Mouse (Mus musculus) kidney, adult 2 months (tissue): Measurements from ENCODE around the gene Gm13043. TPM values are rescaled to one million over a fixed set of nuclear protein-coding genes. Genes with fewer than 3 reads are reported as not detected.
"Not testable (repeated sequence)": the region's sequence is repeated elsewhere in the genome, so short reads cannot be mapped to it uniquely, and the experiment has no call there.

ENCODE experiments used
- DNase-seq: peaks from one replicate; pipeline ENCODE4 v3.0.0; 2021
- H3K27ac ChIP-seq: fragments of 200-500 bp; 2 replicates; pipeline ENCODE4 v1.5.1; 2012; ENCODE audit warnings: low read depth, low read length, control low read depth, inconsistent platforms; ENCODE audit not compliant: insufficient read depth
- H3K27me3 ChIP-seq: fragments of 200-500 bp; replicated peaks from 2 replicates; pipeline ENCODE4 v1.6.1; 2012; ENCODE audit warnings: mild to moderate bottlenecking, moderate library complexity, low read length, inconsistent platforms; ENCODE audit not compliant: control insufficient read depth, insufficient read depth
- H3K36me3 ChIP-seq: fragments of 200-500 bp; 2 replicates; pipeline ENCODE4 v1.6.1; 2012; ENCODE audit warnings: mild to moderate bottlenecking, moderate library complexity, low read length, inconsistent platforms; ENCODE audit not compliant: control insufficient read depth, insufficient read depth
- H3K4me1 ChIP-seq: fragments of 200-500 bp; 2 replicates; pipeline ENCODE4 v1.6.1; 2011; ENCODE audit warnings: low read length; ENCODE audit not compliant: control insufficient read depth, insufficient read depth
- H3K4me3 ChIP-seq: fragments of 200-500 bp; 2 replicates; pipeline ENCODE4 v1.5.1; 2011; ENCODE audit warnings: mild to moderate bottlenecking, low read depth, low read length, control low read depth; ENCODE audit not compliant: insufficient read depth
- CTCF ChIP-seq: fragments of 200-500 bp; conservative IDR thresholded peaks from 2 replicates; pipeline ENCODE4 v1.5.1; 2011; ENCODE audit warnings: low read depth, mild to moderate bottlenecking, control low read depth, low read length, moderate library complexity, mixed read lengths; ENCODE audit not compliant: insufficient read depth, insufficient read length
- POLR2A ChIP-seq: fragments of 200-500 bp; IDR thresholded peaks from one replicate; pipeline ENCODE4 v1.6.1; 2011; ENCODE audit warnings: low read depth, low read length, control low read depth
- WGBS: fragments of 180-500 bp; shearing (Covaris S2); methylation state at CpG from one replicate; pipeline ENCODE4 v1.1.7; 2018; 5-methylcytosine and 5-hydroxymethylcytosine counted together
- polyA plus RNA-seq: library from polyadenylated mRNA; depleted of rRNA; stranded (reverse); fragments of >200 nt; gene quantifications from 2 replicates; pipeline ENCODE4 v1.2.3, GENCODE M21; 2012; rRNA removed

Gm13043 gene
- not detected in 2 replicates for polyA plus RNA-seq

DNA sequence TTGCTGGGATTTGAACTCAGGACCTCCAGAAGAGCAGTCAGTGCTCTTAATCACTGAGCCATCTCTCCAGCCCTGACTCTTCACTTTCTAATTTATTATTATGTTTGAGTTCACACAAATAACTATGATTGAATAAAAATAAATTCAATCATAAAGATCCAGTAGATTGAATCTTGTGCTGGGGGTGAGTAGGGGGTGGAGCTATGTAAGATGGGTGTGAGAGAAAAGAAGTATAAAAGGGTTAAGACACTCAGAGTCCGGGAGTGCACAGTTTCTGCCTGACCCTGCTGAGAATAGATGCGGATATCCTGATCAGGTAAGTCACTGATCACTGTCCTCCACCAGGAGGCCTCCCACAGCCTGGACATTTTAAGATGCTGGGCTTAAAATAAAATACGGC lies at the start of gene Gm13043:
Gm13043 (plus strand) TSS at position 301 of the 400 bp plus-strand sequence.
- Histone ChIP-seq H3K4me1 (no peaks in the 10 kb centered on the region), H3K4me3 (no peak within 1 kb of the TSS), H3K27ac (no peak within 1 kb of the TSS), H3K27me3 (no peaks in the 10 kb centered on the region), H3K36me3 (no peaks in the 10 kb centered on the region)
- no peak for DNase-seq
- 76% methylated on average over 3 of the region's 3 CpGs for WGBS
- no peak for TF ChIP-seq CTCF
- TF ChIP-seq POLR2A = no peak

DNA sequence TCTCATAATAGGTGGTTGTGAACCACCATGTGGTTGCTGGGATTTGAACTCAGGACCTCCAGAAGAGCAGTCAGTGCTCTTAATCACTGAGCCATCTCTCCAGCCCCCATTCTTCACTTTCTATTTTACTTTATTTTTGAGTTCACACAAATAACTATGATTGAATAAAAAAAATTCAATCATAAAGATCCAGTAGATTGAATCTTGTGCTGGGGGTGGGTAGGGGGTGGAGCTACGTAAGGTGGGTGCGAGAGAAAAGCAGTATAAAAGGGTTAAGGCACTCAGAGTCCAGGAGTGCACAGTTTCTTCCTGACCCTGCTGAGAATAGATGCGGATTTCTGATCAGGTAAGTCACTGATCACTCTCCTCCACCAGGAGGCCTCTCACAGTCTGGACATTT lies 24.5 kb downstream of the Gm13043 start, which contains the start of gene Gm13040:
Gm13040 (plus strand) TSS at position 301 of the 400 bp plus-strand sequence.
- not testable (repeated sequence) for H3K27ac ChIP-seq, H3K36me3 ChIP-seq, H3K4me3 ChIP-seq, H3K27me3 ChIP-seq, DNase-seq, H3K4me1 ChIP-seq
- no CpG with 5 or more reads among the region's 3 CpGs for WGBS

DNA sequence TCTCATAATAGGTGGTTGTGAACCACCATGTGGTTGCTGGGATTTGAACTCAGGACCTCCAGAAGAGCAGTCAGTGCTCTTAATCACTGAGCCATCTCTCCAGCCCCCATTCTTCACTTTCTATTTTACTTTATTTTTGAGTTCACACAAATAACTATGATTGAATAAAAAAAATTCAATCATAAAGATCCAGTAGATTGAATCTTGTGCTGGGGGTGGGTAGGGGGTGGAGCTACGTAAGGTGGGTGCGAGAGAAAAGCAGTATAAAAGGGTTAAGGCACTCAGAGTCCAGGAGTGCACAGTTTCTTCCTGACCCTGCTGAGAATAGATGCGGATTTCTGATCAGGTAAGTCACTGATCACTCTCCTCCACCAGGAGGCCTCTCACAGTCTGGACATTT lies 40.3 kb downstream of the Gm13043 start, which contains the start of the genes BC080695 and Gm13057:
BC080695 (plus strand) TSS at position 301 of the 400 bp plus-strand sequence.
Gm13057 (plus strand) TSS at position 310 of the 400 bp plus-strand sequence.
- H3K4me1 ChIP-seq, DNase-seq, H3K4me3 ChIP-seq, H3K36me3 ChIP-seq, H3K27me3 ChIP-seq, H3K27ac ChIP-seq: not testable (repeated sequence)
- no CpG with 5 or more reads among the region's 3 CpGs for WGBS

Other genes starting within 250 kb of the Gm13043 start
- 3.2 and 4.5 TPM in 2 replicates for gene Pdpn, start 211.8 kb upstream of the Gm13043 start, polyA plus RNA-seq
- 0.04 and 0.06 TPM in 2 replicates for gene Lrrc38, start 161.6 kb upstream of the Gm13043 start, polyA plus RNA-seq
- gene Pramel1, start 116.9 kb upstream of the Gm13043 start, polyA plus RNA-seq = not detected in 2 replicates
- gene Pramef8, start 98.9 kb upstream of the Gm13043 start, polyA plus RNA-seq = 5.1 and 5.7 TPM in 2 replicates
- gene Oog4, start 61.0 kb upstream of the Gm13043 start, polyA plus RNA-seq = not detected in 2 replicates
- gene Gm13040, start 24.6 kb downstream of the Gm13043 start, polyA plus RNA-seq = not detected in 2 replicates
- gene BC080695, start 40.4 kb downstream of the Gm13043 start, polyA plus RNA-seq = not detected in 2 replicates
- not detected in 2 replicates for gene Gm13057, start 40.4 kb downstream of the Gm13043 start, polyA plus RNA-seq
- gene Gm13083, start 103.7 kb downstream of the Gm13043 start, polyA plus RNA-seq = not detected in 2 replicates
- gene Gm13088, start 145.9 kb downstream of the Gm13043 start, polyA plus RNA-seq = not detected in 2 replicates
- gene Gm13089, start 191.4 kb downstream of the Gm13043 start, polyA plus RNA-seq = not detected in 2 replicates
- not detected in 2 replicates for gene Gm13078, start 208.1 kb downstream of the Gm13043 start, polyA plus RNA-seq